Mouse (Mus musculus) urinary bladder, postnatal 10 days (tissue): ENCODE results near the gene Plxna2.

Experiments
- DNase-seq: peaks from one replicate; pipeline ENCODE4 v3.0.0; 2022; ENCODE audit warnings: low spot score

Gene Plxna2

GRCm38 (mm10) chr1:194821721-194822120 is 203.7 kb downstream of the Plxna2 start:
- DNase-seq, result no peak

- no peak for DNase-seq
Observed at GRCm38 (mm10) chr1:194828316-194828715, 210.3 kb downstream of the Plxna2 start.

GRCm38 (mm10) chr1:194835238-194835637 is 217.2 kb downstream of the Plxna2 start:
- DNase-seq, result no peak

- no peak for DNase-seq
Observed at GRCm38 (mm10) chr1:194836182-194836581, 218.2 kb downstream of the Plxna2 start.

- DNase-seq, result no peak
Observed at GRCm38 (mm10) chr1:194836671-194837070, 218.7 kb downstream of the Plxna2 start.

- DNase-seq, result no peak
Observed at GRCm38 (mm10) chr1:194839230-194839910, 221.4 kb downstream of the Plxna2 start.

- no peak for DNase-seq
Observed at GRCm38 (mm10) chr1:194843020-194843419, 225.0 kb downstream of the Plxna2 start.

- no peak for DNase-seq
Observed at GRCm38 (mm10) chr1:194847014-194847413, 229.0 kb downstream of the Plxna2 start.

- no peak for DNase-seq
Observed at GRCm38 (mm10) chr1:194851242-194852064, 233.4 kb downstream of the Plxna2 start.

GRCm38 (mm10) chr1:194852065-194852358 is 234.0 kb downstream of the Plxna2 start:
- DNase-seq, result no peak
